Mouse (Mus musculus) heart, embryonic 12.5 days (tissue): ENCODE measurements at regions not wholly inside any gene's neighbourhood (a gene's known extent, or its start where the extent isn't known, plus 50 kb on each side); places are given as distances from the start of the nearest gene placed in this dataset.

Experiments
- ATAC-seq: fragments of 200-750 bp; cut with Nextera tagmentation; 2 replicates; pipeline ENCODE4 v1.8.0; 2017; ENCODE audit warnings: moderate TSS enrichment, moderate library complexity; ENCODE audit not compliant: insufficient number of reproducible peaks, low FRiP score
- H3K27ac ChIP-seq: fragments of 300-500 bp; sonication (generic); 2 replicates; pipeline ENCODE4 v1.5.1; 2016; ENCODE audit warnings: mild to moderate bottlenecking, moderate library complexity; ENCODE audit not compliant: poor library complexity, severe bottlenecking
- H3K27me3 ChIP-seq: fragments of 300-500 bp; sonication (generic); replicated peaks from 2 replicates; pipeline ENCODE4 v1.6.1; 2016; ENCODE audit warnings: mild to moderate bottlenecking, moderate library complexity
- H3K36me3 ChIP-seq: fragments of 300-500 bp; sonication (generic); 2 replicates; pipeline ENCODE4 v1.6.1; 2016; ENCODE audit warnings: mild to moderate bottlenecking, moderate library complexity
- H3K4me1 ChIP-seq: fragments of 300-500 bp; sonication (generic); replicated peaks from 2 replicates; pipeline ENCODE4 v1.6.1; 2016; ENCODE audit warnings: mild to moderate bottlenecking
- H3K4me2 ChIP-seq: fragments of 300-500 bp; sonication (generic); 2 replicates; pipeline ENCODE4 v1.6.1; 2016; ENCODE audit warnings: mild to moderate bottlenecking, moderate library complexity
- H3K4me3 ChIP-seq: fragments of 300-500 bp; sonication (generic); 2 replicates; pipeline ENCODE4 v1.5.1; 2016; ENCODE audit warnings: mild to moderate bottlenecking
- H3K9ac ChIP-seq: fragments of 300-500 bp; sonication (generic); 2 replicates; pipeline ENCODE4 v1.6.1; 2016; ENCODE audit warnings: mild to moderate bottlenecking, moderate library complexity
- H3K9me3 ChIP-seq: fragments of 300-500 bp; sonication (generic); replicated peaks from 2 replicates; pipeline ENCODE4 v1.6.1; 2016; ENCODE audit warnings: mild to moderate bottlenecking, moderate library complexity
- WGBS: fragments of 180-500 bp; shearing (Covaris S2); methylation state at CpG from one replicate; pipeline ENCODE4 v1.1.7; 2016; 5-methylcytosine and 5-hydroxymethylcytosine counted together

- no peak overlapping the region for H3K4me3 ChIP-seq
- no peaks in the 10 kb centered on the region for H3K9me3 ChIP-seq
- no peak overlapping the region for H3K27ac ChIP-seq
- no peak overlapping the region for H3K9ac ChIP-seq
- WGBS: 38% methylated on average over 4 of the region's 4 CpGs
- no peak overlapping the region for H3K4me2 ChIP-seq
- no peak for ATAC-seq
- H3K4me1 ChIP-seq: no peaks in the 10 kb centered on the region
- H3K36me3 ChIP-seq: no peaks in the 10 kb centered on the region
- H3K27me3 ChIP-seq: no peaks in the 10 kb centered on the region
These were observed 529.3 kb upstream of the Tle4 start for GRCm38 (mm10) chr19:15127122-15127521.

- H3K36me3 ChIP-seq: no peaks in the 10 kb centered on the region
- no peak overlapping the region for H3K9ac ChIP-seq
- 68% methylated on average over 4 of the region's 4 CpGs for WGBS
- no peak for ATAC-seq
- H3K4me2 ChIP-seq: no peak overlapping the region
- H3K27ac ChIP-seq: no peak overlapping the region
- H3K27me3 ChIP-seq: no peaks in the 10 kb centered on the region
- H3K4me1 ChIP-seq: no peaks in the 10 kb centered on the region
- H3K9me3 ChIP-seq: no peaks in the 10 kb centered on the region
- H3K4me3 ChIP-seq: no peak overlapping the region
These were observed 510.7 kb upstream of the Tle4 start for GRCm38 (mm10) chr19:15108441-15109026.

GRCm38 (mm10) chr19:15095054-15095453, 497.2 kb upstream of the Tle4 start:
- no peak overlapping the region for H3K4me2 ChIP-seq
- no peaks in the 10 kb centered on the region for H3K36me3 ChIP-seq
- no peak overlapping the region for H3K9ac ChIP-seq
- H3K4me3 ChIP-seq: no peak overlapping the region
- ATAC-seq: no peak
- H3K27ac ChIP-seq: no peak overlapping the region
- H3K4me1 ChIP-seq: no peaks in the 10 kb centered on the region
- no peaks in the 10 kb centered on the region for H3K27me3 ChIP-seq
- 76% methylated on average over 1 of the region's 1 CpGs for WGBS
- H3K9me3 ChIP-seq: no peaks in the 10 kb centered on the region

- WGBS: 57% methylated on average over 3 of the region's 3 CpGs
- Histone ChIP-seq H3K27me3 (no peaks in the 10 kb centered on the region), H3K4me2 (no peak overlapping the region), H3K36me3 (no peaks in the 10 kb centered on the region), H3K9me3 (no peaks in the 10 kb centered on the region), H3K9ac (no peak overlapping the region), H3K4me1 (no peaks in the 10 kb centered on the region), H3K4me3 (no peak overlapping the region), H3K27ac (no peak overlapping the region)
- ATAC-seq: no peak
These were observed 495.7 kb upstream of the Tle4 start for GRCm38 (mm10) chr19:15093534-15093933.

- H3K9me3 ChIP-seq: no peaks in the 10 kb centered on the region
- no peak for ATAC-seq
- H3K27me3 ChIP-seq: no peaks in the 10 kb centered on the region
- no peak overlapping the region for H3K27ac ChIP-seq
- H3K4me1 ChIP-seq: no peaks in the 10 kb centered on the region
- H3K4me3 ChIP-seq: no peak overlapping the region
- H3K36me3 ChIP-seq: no peaks in the 10 kb centered on the region
- H3K4me2 ChIP-seq: no peak overlapping the region
- H3K9ac ChIP-seq: no peak overlapping the region
- 78% methylated on average over 4 of the region's 4 CpGs for WGBS
These were observed 482.8 kb upstream of the Tle4 start for GRCm38 (mm10) chr19:15080638-15081037.

GRCm38 (mm10) chr19:15057801-15058200, 459.9 kb upstream of the Tle4 start:
- H3K9me3 ChIP-seq: 0 out of 2 replicates have a peak, but pooled peaks cover 3% of the 10 kb centered on the region
- H3K4me3 ChIP-seq: no peak overlapping the region
- H3K27ac ChIP-seq: no peak overlapping the region
- 80% methylated on average over 3 of the region's 3 CpGs for WGBS
- peaks cover 5% of the 10 kb centered on the region for H3K4me1 ChIP-seq
- no peak overlapping the region for H3K4me2 ChIP-seq
- ATAC-seq: no peak
- H3K27me3 ChIP-seq: 0 out of 2 replicates have a peak, but pooled peaks cover 3% of the 10 kb centered on the region
- no peak overlapping the region for H3K9ac ChIP-seq
- no peaks in the 10 kb centered on the region for H3K36me3 ChIP-seq

- ATAC-seq: no peak
- Histone ChIP-seq H3K4me1 (peaks cover 5% of the 10 kb centered on the region), H3K27me3 (0 out of 2 replicates have a peak, but pooled peaks cover 3% of the 10 kb centered on the region), H3K9me3 (no peaks in the 10 kb centered on the region), H3K4me2 (no peak overlapping the region), H3K4me3 (no peak overlapping the region), H3K36me3 (no peaks in the 10 kb centered on the region), H3K9ac (no peak overlapping the region), H3K27ac (no peak overlapping the region)
- 60% methylated on average over 3 of the region's 3 CpGs for WGBS
These were observed 455.8 kb upstream of the Tle4 start for GRCm38 (mm10) chr19:15053582-15054141.

- 0 out of 2 replicates have a peak, but pooled peaks cover 3% of the 10 kb centered on the region for H3K27me3 ChIP-seq
- no peak overlapping the region for H3K4me3 ChIP-seq
- no peak overlapping the region for H3K9ac ChIP-seq
- no peaks in the 10 kb centered on the region for H3K9me3 ChIP-seq
- no peaks in the 10 kb centered on the region for H3K36me3 ChIP-seq
- no peak for ATAC-seq
- no peak overlapping the region for H3K27ac ChIP-seq
- H3K4me2 ChIP-seq: no peak overlapping the region
- peaks cover 5% of the 10 kb centered on the region for H3K4me1 ChIP-seq
- WGBS: 78% methylated on average over 10 of the region's 10 CpGs
These were observed 454.9 kb upstream of the Tle4 start for GRCm38 (mm10) chr19:15052642-15053239.

- ATAC-seq: no peak
- Histone ChIP-seq H3K36me3 (no peaks in the 10 kb centered on the region), H3K27me3 (0 out of 2 replicates have a peak, but pooled peaks cover under 1% of the 10 kb centered on the region), H3K9ac (no peak overlapping the region), H3K4me2 (no peak overlapping the region), H3K27ac (no peak overlapping the region), H3K4me1 (no peaks in the 10 kb centered on the region), H3K9me3 (no peaks in the 10 kb centered on the region), H3K4me3 (no peak overlapping the region)
- 47% methylated on average over 2 of the region's 2 CpGs for WGBS
These were observed 450.0 kb upstream of the Tle4 start for GRCm38 (mm10) chr19:15047896-15048295.

- Histone ChIP-seq H3K4me2 (no peak overlapping the region), H3K36me3 (no peaks in the 10 kb centered on the region), H3K27ac (no peak overlapping the region), H3K9ac (no peak overlapping the region), H3K9me3 (no peaks in the 10 kb centered on the region), H3K4me3 (no peak overlapping the region), H3K4me1 (no peaks in the 10 kb centered on the region), H3K27me3 (no peaks in the 10 kb centered on the region)
- 83% methylated on average over 4 of the region's 4 CpGs for WGBS
- ATAC-seq: no peak
These were observed 449.5 kb upstream of the Tle4 start for GRCm38 (mm10) chr19:15047306-15047868.

- H3K36me3 ChIP-seq: no peaks in the 10 kb centered on the region
- no peak overlapping the region for H3K27ac ChIP-seq
- H3K4me3 ChIP-seq: no peak overlapping the region
- H3K4me2 ChIP-seq: no peak overlapping the region
- peaks cover 5% of the 10 kb centered on the region; the same call in 1 of the 2 replicates for H3K27me3 ChIP-seq
- no peaks in the 10 kb centered on the region for H3K4me1 ChIP-seq
- ATAC-seq: no peak
- 21% methylated on average over 3 of the region's 3 CpGs for WGBS
- no peak overlapping the region for H3K9ac ChIP-seq
- H3K9me3 ChIP-seq: no peaks in the 10 kb centered on the region
These were observed 437.7 kb upstream of the Tle4 start for GRCm38 (mm10) chr19:15035554-15035953.
